In genomic region chr9:97429885-97430449, GRCm38 (mm10) we compare ENCODE assay signal across 28 mouse cellular contexts.
"Had no signal": no experiment of that assay in that cellular context is flagged by ENCODE, and none has a peak within 500 bp of the region (broad histone marks: within the 10 kb centered on the region; RNA-seq: fewer than 3 reads in every experiment).

No protein-coding gene starts in this region.

- H3K9ac ChIP-seq: limb, embryonic 12.5 days; limb, embryonic 13.5 days; limb, embryonic 15.5 days; liver, embryonic 12.5 days; liver, embryonic 13.5 days; liver, embryonic 14.5 days; liver, embryonic 15.5 days; liver, postnatal 0 days; midbrain, embryonic 12.5 days; midbrain, embryonic 13.5 days; midbrain, embryonic 15.5 days; neural tube, embryonic 12.5 days; neural tube, embryonic 13.5 days had no signal

- H3K4me3 ChIP-seq: left cerebral cortex, adult 2 months; limb, embryonic 10.5 days; limb, embryonic 12.5 days; limb, embryonic 13.5 days; limb, embryonic 15.5 days; liver, embryonic 12.5 days; liver, embryonic 13.5 days; liver, embryonic 15.5 days; megakaryocyte, embryonic 14.5 days; midbrain, embryonic 10.5 days; midbrain, embryonic 12.5 days; midbrain, embryonic 13.5 days; midbrain, embryonic 15.5 days; myocyte; neural tube, embryonic 12.5 days; neural tube, embryonic 13.5 days had no signal

- H3K36me3 ChIP-seq: limb, embryonic 10.5 days; limb, embryonic 12.5 days; limb, embryonic 13.5 days; limb, embryonic 15.5 days; liver, embryonic 12.5 days; liver, embryonic 13.5 days; liver, embryonic 15.5 days; midbrain, embryonic 10.5 days; midbrain, embryonic 12.5 days; midbrain, embryonic 13.5 days; midbrain, embryonic 15.5 days; neural tube, embryonic 12.5 days; neural tube, embryonic 13.5 days had no signal

- DNase-seq: layer of hippocampus, postnatal 36 days; left cerebral cortex, postnatal 4 days; liver; liver, embryonic 13.5 days; liver, postnatal 0 days; lung, adult 2 months; lung, postnatal 10 days; midbrain, embryonic 14.5 days had no signal

- ATAC-seq: liver, embryonic 12.5 days; liver, postnatal 0 days; midbrain, embryonic 13.5 days; midbrain, embryonic 15.5 days; midbrain, embryonic 16.5 days had no signal

- H3K27me3 ChIP-seq: limb, embryonic 12.5 days; limb, embryonic 13.5 days; limb, embryonic 15.5 days; liver, embryonic 12.5 days; liver, embryonic 13.5 days; liver, embryonic 15.5 days; megakaryocyte, embryonic 14.5 days; midbrain, embryonic 12.5 days; midbrain, embryonic 13.5 days; midbrain, embryonic 15.5 days; neural tube, embryonic 12.5 days; neural tube, embryonic 13.5 days had no signal

- H3K4me1 ChIP-seq: limb, embryonic 10.5 days; limb, embryonic 12.5 days; limb, embryonic 13.5 days; limb, embryonic 15.5 days; liver, embryonic 12.5 days; liver, embryonic 13.5 days; liver, embryonic 15.5 days; megakaryocyte, embryonic 14.5 days; midbrain, embryonic 10.5 days; midbrain, embryonic 12.5 days; midbrain, embryonic 13.5 days; midbrain, embryonic 15.5 days; neural tube, embryonic 12.5 days; neural tube, embryonic 13.5 days had no signal

- H3K27ac ChIP-seq: left cerebral cortex, adult 2 months; limb, embryonic 10.5 days; limb, embryonic 12.5 days; limb, embryonic 13.5 days; limb, embryonic 15.5 days; liver, embryonic 12.5 days; liver, embryonic 13.5 days; liver, embryonic 14.5 days; liver, embryonic 15.5 days; macrophage; midbrain, embryonic 10.5 days; midbrain, embryonic 12.5 days; midbrain, embryonic 13.5 days; midbrain, embryonic 15.5 days; neural tube, embryonic 12.5 days; neural tube, embryonic 13.5 days had no signal

- H3K4me2 ChIP-seq: limb, embryonic 12.5 days; limb, embryonic 13.5 days; limb, embryonic 15.5 days; liver, embryonic 11.5 days; liver, embryonic 12.5 days; liver, embryonic 13.5 days; liver, embryonic 15.5 days; midbrain, embryonic 11.5 days; midbrain, embryonic 12.5 days; midbrain, embryonic 13.5 days; midbrain, embryonic 15.5 days; neural tube, embryonic 12.5 days; neural tube, embryonic 13.5 days had no signal

- H3K9me3 ChIP-seq: limb, embryonic 10.5 days; limb, embryonic 13.5 days; limb, embryonic 15.5 days; liver, embryonic 12.5 days; liver, embryonic 13.5 days; liver, embryonic 15.5 days; midbrain, embryonic 10.5 days; midbrain, embryonic 13.5 days; midbrain, embryonic 15.5 days; neural tube, embryonic 12.5 days; neural tube, embryonic 13.5 days had no signal
